Mouse (Mus musculus) adrenal gland, postnatal 36 days (tissue): Measurements from ENCODE around the gene Olfr365. TPM values are rescaled to one million over a fixed set of nuclear protein-coding genes. Genes with fewer than 3 reads are reported as not detected.

Experiments
- DNase-seq, 2 experiments: peaks; one replicate each; pipeline ENCODE4 v3.0.0; 2021; ENCODE audit warnings: mixed read lengths in 1 of 2
- long read RNA-seq, 2 experiments: library from polyadenylated mRNA; stranded (forward); transcript quantifications; one replicate each; pipeline ENCODE4 v2.0.0; 2021; ENCODE audit warnings: borderline sequencing depth in 2 of 2
- total RNA-seq, 2 experiments: library from RNA; stranded (reverse); gene quantifications; 2 replicates each; pipeline ENCODE4 v1.2.3; 2021

Gene Olfr365
- not detected for total RNA-seq
- long read RNA-seq, experiment 1: 0 reads
- long read RNA-seq, experiment 2: 0 reads

GRCm38 (mm10) chr2:37187898-37188297, at the start of gene Olfr365:
Gene Olfr365 (plus strand): TSS chr2:37188198.
- no peak for DNase-seq

GRCm38 (mm10) chr2:37139022-37139421, 49.0 kb upstream of the Olfr365 start, which contains the start of gene Olfr364-ps1:
Gene Olfr364-ps1 (plus strand): TSS chr2:37139322.
- DNase-seq: no peak

GRCm38 (mm10) chr2:37211274-37211673, 23.3 kb downstream of the Olfr365 start, which contains the start of gene Olfr366:
Gene Olfr366 (plus strand): TSS chr2:37211574.
- DNase-seq: no peak

Other genes starting within 250 kb of the Olfr365 start
- gene Olfr357, start 194.4 kb upstream of the Olfr365 start, total RNA-seq: not detected
- gene Olfr358, start 178.9 kb upstream of the Olfr365 start, total RNA-seq: not detected
- gene Olfr360, start 122.5 kb upstream of the Olfr365 start, total RNA-seq: not detected
- gene Olfr361, start 98.9 kb upstream of the Olfr365 start, total RNA-seq: not detected
- gene Olfr362, start 70.3 kb upstream of the Olfr365 start, total RNA-seq: not detected
- not detected for gene Olfr364-ps1, start 48.9 kb upstream of the Olfr365 start, total RNA-seq
- gene Olfr366, start 23.4 kb downstream of the Olfr365 start, total RNA-seq: not detected
- not detected for gene Olfr368, start 138.3 kb downstream of the Olfr365 start, total RNA-seq
- 10 to 100 TPM; 36.9 to 51.0 TPM for gene Pdcl, start 171.1 kb downstream of the Olfr365 start, total RNA-seq
- 10 to 100 TPM; 43.6 to 45.8 TPM for gene Rc3h2, start 234.7 kb downstream of the Olfr365 start, total RNA-seq